Mouse (Mus musculus) liver, embryonic 14.5 days (tissue): ENCODE measurements around the gene Cilp2.

ENCODE experiments used
- CTCF ChIP-seq: IDR thresholded peaks from 2 replicates; pipeline ENCODE4 v1.5.1; 2016; ENCODE audit warnings: antibody characterized with exemption, low read depth, control low read depth
- EP300 ChIP-seq: IDR thresholded peaks from 2 replicates; pipeline ENCODE4 v1.6.1; 2016; ENCODE audit warnings: antibody characterized with exemption, low read depth

- no peak for TF ChIP-seq CTCF
- TF ChIP-seq EP300: no peak
Measured at GRCm38 (mm10) chr8:69911917-69912316, 24.4 kb upstream of the Cilp2 start.
